Mouse (Mus musculus) yolk sac, embryonic 10.5 days (tissue): ENCODE measurements around the gene Slc2a13.

Source experiments
- DNase-seq: peaks from one replicate; pipeline ENCODE4 v3.0.0-alpha.2; 2017; ENCODE audit warnings: low spot score

Slc2a13 gene

GRCm38 (mm10) chr15:91573111-91573538, at the start of gene Slc2a13:
Gene Slc2a13, minus strand, starts transcription at chr15:91573261.
- peak; percentile 88 for DNase-seq

GRCm38 (mm10) chr15:91616016-91616415, 43.0 kb upstream of the Slc2a13 start:
- peak; percentile 10 for DNase-seq

- no peak for DNase-seq
Observed at GRCm38 (mm10) chr15:91615532-91615931, 42.5 kb upstream of the Slc2a13 start.

- no peak for DNase-seq
Observed at GRCm38 (mm10) chr15:91613981-91614665, 41.1 kb upstream of the Slc2a13 start.

- DNase-seq = peak; percentile 5
Observed at GRCm38 (mm10) chr15:91609713-91610112, 36.7 kb upstream of the Slc2a13 start.

- DNase-seq = no peak
Observed at GRCm38 (mm10) chr15:91608811-91609210, 35.8 kb upstream of the Slc2a13 start.

GRCm38 (mm10) chr15:91601197-91601596, 28.1 kb upstream of the Slc2a13 start:
- DNase-seq = no peak

- no peak for DNase-seq
Observed at GRCm38 (mm10) chr15:91597290-91597689, 24.2 kb upstream of the Slc2a13 start.

- peak; percentile 10 for DNase-seq
Observed at GRCm38 (mm10) chr15:91574492-91574891, 1.4 kb upstream of the Slc2a13 start.

- no peak for DNase-seq
Observed at GRCm38 (mm10) chr15:91572421-91573069, 516 bp downstream of the Slc2a13 start.

- DNase-seq = no peak
Observed at GRCm38 (mm10) chr15:91571981-91572380, 1.1 kb downstream of the Slc2a13 start.

GRCm38 (mm10) chr15:91566784-91567183, 6.3 kb downstream of the Slc2a13 start:
- no peak for DNase-seq

- DNase-seq = no peak
Observed at GRCm38 (mm10) chr15:91565025-91565605, 7.9 kb downstream of the Slc2a13 start.

- DNase-seq = no peak
Observed at GRCm38 (mm10) chr15:91561728-91562127, 11.3 kb downstream of the Slc2a13 start.

- DNase-seq = no peak
Observed at GRCm38 (mm10) chr15:91555336-91555736, 17.7 kb downstream of the Slc2a13 start.

- no peak for DNase-seq
Observed at GRCm38 (mm10) chr15:91548586-91549268, 24.3 kb downstream of the Slc2a13 start.

- DNase-seq = no peak
Observed at GRCm38 (mm10) chr15:91544586-91544985, 28.5 kb downstream of the Slc2a13 start.

GRCm38 (mm10) chr15:91538439-91538838, 34.6 kb downstream of the Slc2a13 start:
- DNase-seq = no peak

- DNase-seq = no peak
Observed at GRCm38 (mm10) chr15:91526876-91527275, 46.2 kb downstream of the Slc2a13 start.

- no peak for DNase-seq
Observed at GRCm38 (mm10) chr15:91526166-91526565, 46.9 kb downstream of the Slc2a13 start.

- no peak for DNase-seq
Observed at GRCm38 (mm10) chr15:91524451-91524850, 48.6 kb downstream of the Slc2a13 start.

GRCm38 (mm10) chr15:91503291-91503690, 69.8 kb downstream of the Slc2a13 start:
- no peak for DNase-seq

GRCm38 (mm10) chr15:91502661-91503060, 70.4 kb downstream of the Slc2a13 start:
- no peak for DNase-seq
